Mouse (Mus musculus): Measurements from ENCODE around the gene Gm10282.

DNA sequence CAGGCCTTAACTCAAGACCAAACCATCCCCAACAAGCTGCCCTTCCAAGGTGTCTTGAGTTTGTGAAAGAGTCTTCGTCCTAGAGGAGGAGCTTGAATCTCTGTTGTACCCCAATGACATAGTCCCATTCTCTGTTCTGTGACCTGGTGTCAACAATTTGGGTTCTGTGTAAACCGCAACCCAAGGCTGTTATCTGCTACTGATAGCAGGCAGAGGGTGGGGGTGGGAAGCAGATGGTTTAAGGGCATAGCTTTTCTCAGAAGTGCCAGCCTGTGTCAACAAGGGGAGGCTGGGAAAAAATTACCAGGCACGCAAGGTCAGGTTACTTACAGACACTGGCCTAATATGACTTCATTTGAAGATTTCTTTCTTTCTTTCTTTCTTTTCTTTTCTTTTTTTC is 27.8 kb downstream of the Gm10282 start:
- no peak for TF ChIP-seq GATA1 (IDR thresholded peaks at IDR 0.05; ENCODE audit: borderline replicate concordance, low read length)
- TF ChIP-seq FLI1 (IDR thresholded peaks at IDR 0.05; ENCODE audit: low read length) = no peak
